Mouse (Mus musculus): Measurements from ENCODE around the gene Ucn2. TPM values are rescaled to one million over a fixed set of nuclear protein-coding genes. Genes with fewer than 3 reads are reported as not detected.

Gene Ucn2
- polyA plus RNA-seq, 1 experiment from 2014 or later: not detected

- no peak overlapping the region for H3K27ac ChIP-seq
Observed at GRCm38 (mm10) chr9:108998287-108999166, 12.7 kb downstream of the Ucn2 start.

GRCm38 (mm10) chr9:108999167-108999526 lies 13.3 kb downstream of the Ucn2 start:
- Histone ChIP-seq H3K9me3 (replicated peaks) (no peaks in the 10 kb centered on the region), H3K9ac (no peak overlapping the region), H3K36me3 (ENCODE audit: poor library complexity, severe bottlenecking) (no peaks in the 10 kb centered on the region), H3K27ac (no peak overlapping the region), H3K4me1 (no peaks in the 10 kb centered on the region; the same call in none of the 2 replicates), H3K27me3 (no peaks in the 10 kb centered on the region), H3K4me2 (no peak overlapping the region), H3K4me3 (no peak overlapping the region)
- WGBS: 76% methylated on average over 4 of the region's 4 CpGs
- ATAC-seq: no peak

More at GRCm38 (mm10) chr9:108998287-108999166, 12.7 kb downstream of the Ucn2 start:
- no peak for ATAC-seq
- Histone ChIP-seq H3K9me3 (replicated peaks) (no peaks in the 10 kb centered on the region), H3K4me3 (no peak overlapping the region), H3K4me2 (no peak overlapping the region), H3K27me3 (no peaks in the 10 kb centered on the region), H3K4me1 (no peaks in the 10 kb centered on the region; the same call in none of the 2 replicates), H3K36me3 (ENCODE audit: poor library complexity, severe bottlenecking) (no peaks in the 10 kb centered on the region), H3K9ac (peak overlapping the region; percentile 40; the same call in 1 of the 2 replicates)
- 84% methylated on average over 19 of the region's 19 CpGs for WGBS

- WGBS: 13% methylated on average over 3 of the region's 3 CpGs
- Histone ChIP-seq H3K4me1 (no peaks in the 10 kb centered on the region; the same call in none of the 2 replicates), H3K4me2 (no peak overlapping the region), H3K9ac (no peak overlapping the region), H3K4me3 (no peak overlapping the region), H3K9me3 (replicated peaks) (no peaks in the 10 kb centered on the region), H3K27me3 (no peaks in the 10 kb centered on the region), H3K27ac (no peak overlapping the region), H3K36me3 (ENCODE audit: poor library complexity, severe bottlenecking) (no peaks in the 10 kb centered on the region)
- ATAC-seq: peak; percentile 69
Observed at GRCm38 (mm10) chr9:109000726-109001125, 14.9 kb downstream of the Ucn2 start.

DNA sequence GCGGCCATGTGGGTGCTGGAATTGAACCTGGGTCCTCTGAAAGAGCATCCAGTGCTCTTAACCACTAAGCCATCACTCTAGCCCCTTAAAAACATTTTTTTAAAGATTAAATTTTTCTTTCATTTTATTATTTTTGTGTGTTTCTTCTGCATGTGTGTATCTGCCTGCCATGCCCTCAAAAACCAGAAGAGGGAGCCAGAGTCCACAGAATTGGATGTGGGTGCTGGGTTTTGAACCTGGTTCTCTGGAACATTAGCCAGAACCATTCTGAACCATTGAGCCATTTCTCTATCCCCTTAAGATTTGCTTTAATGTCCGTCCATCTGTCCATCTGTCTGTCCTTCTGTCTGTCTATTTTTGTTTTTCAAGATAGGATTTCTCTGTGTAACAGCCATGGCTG lies 17.4 kb downstream of the Ucn2 start:
- no peaks in the 10 kb centered on the region; the same call in 1 of the 2 replicates for H3K36me3 ChIP-seq (ENCODE audit: poor library complexity, severe bottlenecking)
- no peak overlapping the region for H3K9ac ChIP-seq
- H3K27me3 ChIP-seq: no peaks in the 10 kb centered on the region
- no peak overlapping the region for H3K27ac ChIP-seq
- H3K9me3 ChIP-seq (replicated peaks): no peaks in the 10 kb centered on the region
- no peak overlapping the region for H3K4me2 ChIP-seq
- no peak overlapping the region for H3K4me3 ChIP-seq
- 48% methylated on average over 2 of the region's 2 CpGs for WGBS
- no peaks in the 10 kb centered on the region for H3K4me1 ChIP-seq
- no peak for ATAC-seq

DNA sequence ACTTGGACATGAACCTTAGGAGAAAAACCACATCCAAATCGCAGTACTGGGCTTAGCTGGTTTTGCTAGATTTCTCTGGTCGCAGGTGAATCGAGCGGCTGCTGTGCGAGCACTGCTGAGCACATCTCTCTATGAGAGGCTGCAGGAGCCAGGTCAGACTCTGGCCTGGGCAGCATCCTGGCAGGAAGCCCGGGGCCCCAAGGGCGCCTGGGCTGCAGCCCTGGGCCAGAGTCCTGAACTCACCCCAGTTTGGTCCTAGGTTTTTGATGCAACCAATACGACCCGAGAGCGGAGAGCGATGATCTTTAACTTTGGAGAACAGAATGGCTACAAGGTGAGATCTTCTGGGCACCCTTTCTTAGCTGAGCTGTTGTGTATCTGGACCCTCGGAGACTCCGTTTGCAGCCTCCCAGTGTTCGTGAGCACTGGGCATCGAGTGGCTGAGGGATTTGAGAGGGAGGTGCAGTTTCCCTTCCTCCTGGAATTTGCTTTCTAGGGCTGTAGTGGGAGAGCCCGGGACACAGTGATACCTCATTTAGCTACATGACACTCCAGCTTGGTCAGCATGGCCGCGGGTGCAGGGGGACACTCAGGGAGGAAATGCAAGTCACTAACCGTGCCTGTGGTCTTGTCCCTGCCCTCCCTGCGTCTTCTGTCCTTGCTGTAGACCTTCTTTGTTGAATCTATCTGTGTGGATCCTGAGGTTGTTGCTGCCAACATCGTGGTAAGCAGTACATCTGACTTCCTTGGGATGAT lies 21.4 kb downstream of the Ucn2 start:
- no peak overlapping the region for H3K4me3 ChIP-seq
- no peak overlapping the region for H3K9ac ChIP-seq
- no peak overlapping the region for H3K4me2 ChIP-seq
- no peaks in the 10 kb centered on the region for H3K9me3 ChIP-seq (replicated peaks)
- H3K36me3 ChIP-seq (ENCODE audit: poor library complexity, severe bottlenecking): peaks cover 6% of the 10 kb centered on the region
- no peak overlapping the region for H3K27ac ChIP-seq
- ATAC-seq: no peak
- no peaks in the 10 kb centered on the region for H3K4me1 ChIP-seq
- no peaks in the 10 kb centered on the region for H3K27me3 ChIP-seq
- WGBS: 85% methylated on average over 21 of the region's 21 CpGs

DNA sequence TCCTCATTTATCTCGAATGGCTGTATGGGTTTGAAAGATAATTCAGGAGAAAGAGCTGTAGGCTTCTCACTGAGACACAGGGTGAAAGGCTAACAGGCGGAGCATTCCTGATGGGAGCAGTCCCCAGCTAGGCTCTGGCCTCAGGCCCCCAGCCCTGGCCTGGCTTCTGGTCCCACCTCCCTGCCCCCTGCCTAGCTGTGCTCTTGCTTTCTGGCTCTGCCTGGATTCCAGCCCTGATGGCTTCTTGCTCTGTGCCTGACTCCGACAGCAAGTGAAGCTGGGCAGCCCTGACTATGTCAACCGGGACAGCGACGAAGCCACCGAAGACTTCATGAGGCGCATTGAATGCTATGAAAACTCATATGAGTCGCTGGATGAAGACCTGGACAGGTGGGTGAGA lies 22.3 kb downstream of the Ucn2 start:
- no peak overlapping the region for H3K4me2 ChIP-seq
- H3K36me3 ChIP-seq (ENCODE audit: poor library complexity, severe bottlenecking): peaks cover 6% of the 10 kb centered on the region
- H3K4me3 ChIP-seq: no peak overlapping the region
- H3K9me3 ChIP-seq (replicated peaks): no peaks in the 10 kb centered on the region
- H3K4me1 ChIP-seq: no peaks in the 10 kb centered on the region
- no peak overlapping the region for H3K9ac ChIP-seq
- H3K27me3 ChIP-seq: no peaks in the 10 kb centered on the region
- no peak overlapping the region for H3K27ac ChIP-seq
- 83% methylated on average over 9 of the region's 9 CpGs for WGBS
- ATAC-seq: no peak

DNA sequence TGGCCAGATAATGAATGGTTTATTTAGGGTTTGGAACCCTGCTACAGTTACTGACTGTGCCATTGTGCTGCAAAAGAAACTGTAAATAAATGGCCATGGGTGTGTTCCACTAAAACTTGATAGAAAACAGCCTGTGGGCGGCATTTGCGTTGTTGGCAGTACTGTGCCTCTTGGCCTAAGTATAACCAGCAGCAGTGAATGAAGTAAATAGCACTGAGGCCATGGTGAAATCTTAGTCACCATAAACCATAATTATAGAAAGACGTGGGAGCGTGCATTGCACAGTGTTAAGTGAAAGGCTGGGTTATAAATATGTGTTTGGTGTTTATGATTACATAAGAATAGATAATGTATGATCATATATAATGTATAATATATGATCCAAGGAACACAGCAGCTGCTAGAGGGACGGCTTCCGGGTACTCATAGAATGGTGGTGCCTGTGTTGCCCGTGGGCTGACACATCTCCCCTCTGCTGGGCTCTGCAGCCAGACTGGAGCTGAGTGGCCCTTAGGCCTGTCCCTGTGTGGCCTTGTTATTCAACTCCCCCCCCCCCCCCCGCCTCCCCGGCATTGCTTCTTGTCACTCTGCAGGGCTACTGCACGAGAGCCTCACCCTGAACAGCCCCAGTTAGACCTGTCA lies 23.3 kb downstream of the Ucn2 start:
- no peaks in the 10 kb centered on the region for H3K9me3 ChIP-seq (replicated peaks)
- peaks cover 6% of the 10 kb centered on the region for H3K36me3 ChIP-seq (ENCODE audit: poor library complexity, severe bottlenecking)
- 76% methylated on average over 10 of the region's 10 CpGs for WGBS
- no peak overlapping the region for H3K4me3 ChIP-seq
- H3K9ac ChIP-seq: 0 out of 2 replicates have a peak overlapping the region, but pooled peaks have one; percentile 8
- H3K4me2 ChIP-seq: no peak overlapping the region
- H3K4me1 ChIP-seq: no peaks in the 10 kb centered on the region
- H3K27ac ChIP-seq: no peak overlapping the region
- ATAC-seq: no peak
- no peaks in the 10 kb centered on the region for H3K27me3 ChIP-seq

DNA sequence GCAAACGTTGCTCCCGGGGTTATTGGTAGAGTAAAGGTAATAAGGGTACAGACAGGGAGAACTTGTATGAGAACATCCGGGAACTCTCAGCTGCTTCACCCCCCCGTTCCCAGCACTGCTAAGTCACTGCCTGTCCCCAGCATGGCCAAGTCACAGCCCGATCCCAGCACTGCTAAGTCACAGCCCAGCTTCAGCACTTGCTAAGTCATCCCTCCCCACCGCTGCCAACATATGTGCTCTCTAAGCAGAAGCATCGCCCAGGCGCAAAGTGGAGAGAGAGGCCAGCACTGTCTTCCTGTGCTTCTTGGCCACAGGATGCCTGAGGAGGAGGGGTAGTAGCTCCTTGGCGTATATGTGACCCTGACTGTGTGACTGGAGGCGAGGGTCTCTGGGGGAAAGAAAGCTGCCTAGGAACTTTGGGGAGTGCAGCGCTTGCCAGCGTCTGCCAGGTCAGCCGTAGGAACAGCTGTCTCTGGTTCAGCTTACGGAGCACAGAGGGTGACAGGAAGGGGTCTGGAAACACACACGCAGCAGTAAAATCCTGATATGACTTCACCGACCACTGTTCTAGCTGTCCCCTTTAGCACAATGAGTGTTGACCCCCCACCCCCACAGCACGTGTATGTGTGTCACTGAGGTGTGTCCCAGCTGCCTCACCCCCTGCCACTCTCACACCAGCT lies 24.0 kb downstream of the Ucn2 start:
- ATAC-seq: no peak
- 65% methylated on average over 17 of the region's 17 CpGs for WGBS
- Histone ChIP-seq H3K36me3 (ENCODE audit: poor library complexity, severe bottlenecking) (peaks cover 6% of the 10 kb centered on the region), H3K4me3 (no peak overlapping the region), H3K4me1 (no peaks in the 10 kb centered on the region), H3K9ac (no peak overlapping the region), H3K27me3 (no peaks in the 10 kb centered on the region), H3K27ac (no peak overlapping the region), H3K4me2 (no peak overlapping the region), H3K9me3 (replicated peaks) (no peaks in the 10 kb centered on the region)

GRCm38 (mm10) chr9:109010316-109010690 lies 24.5 kb downstream of the Ucn2 start:
- H3K27me3 ChIP-seq: no peaks in the 10 kb centered on the region
- ATAC-seq: no peak
- H3K4me1 ChIP-seq: no peaks in the 10 kb centered on the region
- H3K9ac ChIP-seq: no peak overlapping the region
- 90% methylated on average over 14 of the region's 14 CpGs for WGBS
- no peak overlapping the region for H3K27ac ChIP-seq
- H3K4me2 ChIP-seq: no peak overlapping the region
- no peak overlapping the region for H3K4me3 ChIP-seq
- H3K9me3 ChIP-seq (replicated peaks): no peaks in the 10 kb centered on the region
- H3K36me3 ChIP-seq (ENCODE audit: poor library complexity, severe bottlenecking): peaks cover 6% of the 10 kb centered on the region

GRCm38 (mm10) chr9:109015397-109015796 lies 29.6 kb downstream of the Ucn2 start:
- no peaks in the 10 kb centered on the region for H3K27me3 ChIP-seq
- H3K27ac ChIP-seq: no peak overlapping the region
- H3K9me3 ChIP-seq (replicated peaks): no peaks in the 10 kb centered on the region
- 78% methylated on average over 8 of the region's 8 CpGs for WGBS
- H3K4me3 ChIP-seq: no peak overlapping the region
- no peak overlapping the region for H3K9ac ChIP-seq
- H3K36me3 ChIP-seq (ENCODE audit: poor library complexity, severe bottlenecking): peaks cover 6% of the 10 kb centered on the region; the same call in 1 of the 2 replicates
- no peaks in the 10 kb centered on the region for H3K4me1 ChIP-seq
- H3K4me2 ChIP-seq: no peak overlapping the region
- ATAC-seq: no peak

DNA sequence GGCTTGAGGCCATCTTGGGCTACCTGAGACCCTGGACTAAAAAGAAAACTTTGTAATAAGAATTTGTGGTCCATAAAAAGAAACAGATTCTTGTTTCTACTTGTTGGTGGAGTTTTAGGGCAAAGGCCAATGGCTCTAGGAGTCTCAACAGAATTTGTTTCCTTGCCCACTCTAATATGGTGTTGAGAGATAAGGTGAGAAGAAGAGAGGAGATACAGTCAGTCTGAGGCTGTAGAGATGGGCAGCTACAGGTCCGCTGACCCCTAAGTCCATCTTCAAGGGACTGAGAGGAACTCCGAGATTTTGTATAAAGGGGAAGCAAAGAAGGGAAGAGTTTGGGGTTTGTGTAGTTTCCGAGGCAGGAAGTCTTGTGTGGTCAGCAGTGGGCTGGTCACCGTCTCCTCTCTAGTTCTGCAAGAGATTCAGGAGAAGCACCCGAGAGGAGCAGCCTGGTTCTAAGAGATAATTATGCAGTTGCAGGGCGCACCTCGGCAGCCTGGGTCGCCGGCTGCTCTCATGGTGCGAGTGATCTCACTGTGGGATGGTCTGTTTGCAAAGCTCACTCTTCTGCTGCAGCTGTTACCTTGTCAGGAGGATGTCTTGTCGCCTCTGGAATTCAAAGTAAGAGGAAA lies 31.3 kb downstream of the Ucn2 start:
- H3K4me3 ChIP-seq: no peak overlapping the region
- no peak overlapping the region for H3K4me2 ChIP-seq
- H3K27me3 ChIP-seq: no peaks in the 10 kb centered on the region
- ATAC-seq: no peak
- 81% methylated on average over 11 of the region's 11 CpGs for WGBS
- no peak overlapping the region for H3K9ac ChIP-seq
- no peaks in the 10 kb centered on the region for H3K4me1 ChIP-seq
- no peaks in the 10 kb centered on the region for H3K9me3 ChIP-seq (replicated peaks)
- no peak overlapping the region for H3K27ac ChIP-seq
- 0 out of 2 replicates have a peak, but pooled peaks cover under 1% of the 10 kb centered on the region for H3K36me3 ChIP-seq (ENCODE audit: poor library complexity, severe bottlenecking)
